ENCODE assay signal across 8 mouse cellular contexts in genomic region chr12:31498936-31499313, GRCm38 (mm10). TPM values are rescaled to one million over a fixed set of nuclear protein-coding genes. Genes with fewer than 3 reads are reported as not detected.
DNase-seq lines count a peak whose midpoint lies in the region; ATAC-seq lines count a peak whose summit lies in the region.

No protein-coding gene starts in this region.

- H3K27me3 ChIP-seq in heart, embryonic 13.5 days (replicated peaks): no peaks in the 10 kb centered on the region
- no peaks in the 10 kb centered on the region for H3K27me3 ChIP-seq in hindbrain, embryonic 11.5 days (ENCODE audit: control insufficient read depth, insufficient read depth, low read length)

- peaks cover 6% of the 10 kb centered on the region for H3K36me3 ChIP-seq in heart, embryonic 13.5 days
- no peaks in the 10 kb centered on the region for H3K36me3 ChIP-seq in hindbrain, embryonic 11.5 days (ENCODE audit: control insufficient read depth, insufficient read depth, low read length)

- H3K27ac ChIP-seq in heart, embryonic 13.5 days (replicated peaks): peak overlapping the region; percentile 87
- peak overlapping the region; percentile 75 for H3K27ac ChIP-seq in hindbrain, embryonic 11.5 days (ENCODE audit: low read depth, low read length)

- ATAC-seq in heart, embryonic 13.5 days (ENCODE audit: extremely low read depth, insufficient number of reproducible peaks, low FRiP score, low TSS enrichment): no peak
- ATAC-seq in hindbrain, embryonic 11.5 days (ENCODE audit: low FRiP score): peak; percentile 17; the same call in 1 of the 2 replicates
- ATAC-seq in megakaryocyte, adult 5-6 weeks (ENCODE audit: poor library complexity, severe bottlenecking): peak; percentile 45

- no peaks in the 10 kb centered on the region for H3K9me3 ChIP-seq in heart, embryonic 13.5 days
- H3K9me3 ChIP-seq in hindbrain, embryonic 11.5 days (ENCODE audit: control insufficient read depth, low read length): no peaks in the 10 kb centered on the region

- DNase-seq in heart, postnatal 10 days: no peak
- peak; percentile 67 for DNase-seq in MN1 (ENCODE audit: low spot score)
- no peak for DNase-seq in hindbrain, embryonic 11.5 days (ENCODE audit: low spot score)
- DNase-seq in B cell, adult 2 months: no peak
- DNase-seq in urinary bladder, adult 2 months (ENCODE audit: low spot score): no peak
- DNase-seq in layer of hippocampus, postnatal 14 days (ENCODE audit: low spot score in 2 of 2): no peak

- H3K4me1 ChIP-seq in heart, embryonic 13.5 days: peaks cover 16% of the 10 kb centered on the region
- no peaks in the 10 kb centered on the region for H3K4me1 ChIP-seq in hindbrain, embryonic 11.5 days (replicated peaks; ENCODE audit: control insufficient read depth, insufficient read depth, low read length)

- H3K9ac ChIP-seq in heart, embryonic 13.5 days: peak overlapping the region; percentile 93
- H3K9ac ChIP-seq in hindbrain, embryonic 11.5 days (ENCODE audit: low read depth, low read length): peak overlapping the region; percentile 89

- WGBS in heart, embryonic 13.5 days: under 1% methylated on average over 25 of the region's 25 CpGs
- 1% methylated on average over 25 of the region's 25 CpGs for WGBS in hindbrain, embryonic 11.5 days

- peak overlapping the region; percentile 87 for H3K4me3 ChIP-seq in heart, embryonic 13.5 days
- H3K4me3 ChIP-seq in hindbrain, embryonic 11.5 days (ENCODE audit: low read depth, low read length): peak overlapping the region; percentile 75

- peak overlapping the region; percentile 81 for H3K4me2 ChIP-seq in heart, embryonic 13.5 days
- H3K4me2 ChIP-seq in hindbrain, embryonic 11.5 days (replicated peaks; ENCODE audit: low read depth, low read length): peak overlapping the region; percentile 90

- intact Hi-C loops in heart, postnatal 10 days (cut with DNase I): loop anchor here (10.0 kb wide), 2 partner anchors 124 to 914 kb away; partner anchors contain the start of gene Tmem18

RNA-seq across cellular contexts. Expression of gene Cbll1, which starts 0.5 kb away (rescaled TPM):
- 8.4 and 9.3 TPM in 2 replicates for polyA plus RNA-seq in heart, embryonic 13.5 days (2015; fragmentation: Nextera tagmentation; extraction: Ambion mirVana)
- 10 to 100 TPM; 12.3 to 14.6 TPM for total RNA-seq in heart, postnatal 10 days (2021)
- 23.4 and 25.3 TPM in 2 replicates for polyA plus RNA-seq in hindbrain, embryonic 11.5 days (2014; fragmentation: Nextera tagmentation; extraction: Ambion mirVana)
- 33.2 and 48.0 TPM in 2 replicates for total RNA-seq in megakaryocyte, adult 5-6 weeks (2015)
- total RNA-seq in megakaryocyte, adult 5-6 weeks (2017): 4.9 and 6.3 TPM in 2 replicates
- polyA plus RNA-seq in urinary bladder, adult 2 months (2012; rRNA removed): 6.2 and 9.9 TPM in 2 replicates
- 10 to 100 TPM; 20.6 to 24.3 TPM for total RNA-seq in layer of hippocampus, postnatal 14 days (2021)
